Mouse (Mus musculus): ENCODE measurements around the gene Fgf22. TPM values are rescaled to one million over a fixed set of nuclear protein-coding genes. Genes with fewer than 3 reads are reported as not detected.
A peak's percentile ranks its signal among the peaks of the same experiment; 100 is the strongest.

The Fgf22 gene
- polyA plus RNA-seq, 1 experiment from 2014 or later = 0.48 TPM

DNA sequence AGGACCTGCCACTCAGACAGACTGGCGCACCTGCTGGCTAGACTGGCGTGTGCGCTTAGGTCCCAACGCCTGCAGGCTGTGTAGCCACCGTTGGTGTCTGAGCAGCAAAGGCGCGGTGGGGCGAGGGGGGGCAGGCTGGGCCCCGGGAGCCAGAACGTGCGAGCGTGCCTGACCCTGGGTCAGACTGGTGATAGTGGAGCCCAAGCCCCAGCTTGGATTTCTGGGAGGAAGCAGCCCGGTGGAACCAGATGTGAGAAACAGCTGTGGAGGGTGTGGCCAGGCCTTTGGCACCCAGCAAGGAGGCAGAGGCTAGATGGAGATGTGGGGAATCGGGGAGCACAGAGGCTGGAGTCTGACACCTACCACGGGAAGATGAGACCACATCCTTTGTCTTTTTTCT, 42.5 kb downstream of the Fgf22 start:
- H3K27me3 ChIP-seq = no peaks in the 10 kb centered on the region
- 56% methylated on average over 15 of the region's 15 CpGs for WGBS
- peaks cover 56% of the 10 kb centered on the region for H3K4me1 ChIP-seq
- H3K36me3 ChIP-seq = no peaks in the 10 kb centered on the region; the same call in 1 of the 2 replicates
- peak overlapping the region; percentile 18; the same call in 1 of the 2 replicates for H3K4me3 ChIP-seq
- no peak overlapping the region for H3K9ac ChIP-seq (replicated peaks)
- H3K4me2 ChIP-seq (replicated peaks) = peak overlapping the region; percentile 31
- ATAC-seq (ENCODE audit: low FRiP score, low read depth) = no peak
- no peaks in the 10 kb centered on the region for H3K9me3 ChIP-seq
- no peak overlapping the region; the same call in 1 of the 2 replicates for H3K27ac ChIP-seq (replicated peaks)

GRCm38 (mm10) chr10:79798289-79798928, 43.5 kb downstream of the Fgf22 start:
- 0 out of 2 replicates have a peak overlapping the region, but pooled peaks have one; percentile 30 for H3K27ac ChIP-seq (replicated peaks)

DNA sequence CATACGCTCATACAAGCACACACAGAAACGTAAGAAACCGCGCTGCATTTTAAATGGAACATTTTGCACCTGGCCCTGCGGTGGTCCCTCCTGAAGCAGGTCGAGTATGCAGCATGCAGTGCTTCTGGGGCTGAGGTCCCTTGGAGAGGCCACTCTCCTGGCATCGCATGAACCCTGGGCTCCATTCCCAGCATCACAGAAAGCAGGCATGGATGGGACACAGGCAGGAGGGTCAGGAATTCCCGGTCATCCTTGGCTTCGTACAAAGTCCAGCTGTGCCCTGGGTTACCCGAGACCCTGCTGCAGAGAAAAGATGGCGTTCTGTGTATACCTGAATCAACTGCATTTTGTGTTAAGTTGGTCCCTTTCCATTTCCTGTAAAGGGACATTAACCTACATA, 45.6 kb downstream of the Fgf22 start:
- WGBS = 89% methylated on average over 11 of the region's 11 CpGs
- no peak for ATAC-seq (ENCODE audit: low FRiP score, low read depth)
- H3K4me1 ChIP-seq = peaks cover 70% of the 10 kb centered on the region
- no peak overlapping the region for H3K4me3 ChIP-seq
- 0 out of 2 replicates have a peak overlapping the region, but pooled peaks have one; percentile 6 for H3K9ac ChIP-seq (replicated peaks)
- H3K27ac ChIP-seq (replicated peaks) = peak overlapping the region; percentile 96
- H3K9me3 ChIP-seq = no peaks in the 10 kb centered on the region
- H3K27me3 ChIP-seq = no peaks in the 10 kb centered on the region
- H3K36me3 ChIP-seq = no peaks in the 10 kb centered on the region; the same call in 1 of the 2 replicates
- H3K4me2 ChIP-seq (replicated peaks) = no peak overlapping the region

More at GRCm38 (mm10) chr10:79798289-79798928, 43.5 kb downstream of the Fgf22 start:
- H3K36me3 ChIP-seq = no peaks in the 10 kb centered on the region; the same call in 1 of the 2 replicates
- no peak overlapping the region for H3K9ac ChIP-seq (replicated peaks)
- H3K4me3 ChIP-seq = no peak overlapping the region
- H3K9me3 ChIP-seq = no peaks in the 10 kb centered on the region
- no peak overlapping the region for H3K4me2 ChIP-seq (replicated peaks)
- ATAC-seq (ENCODE audit: low FRiP score, low read depth) = no peak
- H3K4me1 ChIP-seq = peaks cover 62% of the 10 kb centered on the region
- WGBS = 87% methylated on average over 12 of the region's 12 CpGs
- H3K27me3 ChIP-seq = no peaks in the 10 kb centered on the region

- peak overlapping the region; percentile 19 for H3K4me2 ChIP-seq (replicated peaks)
- peaks cover 4% of the 10 kb centered on the region; the same call in 1 of the 2 replicates for H3K36me3 ChIP-seq
- H3K9me3 ChIP-seq = no peaks in the 10 kb centered on the region
- no peak for ATAC-seq (ENCODE audit: low FRiP score, low read depth)
- peaks cover 79% of the 10 kb centered on the region for H3K4me1 ChIP-seq
- peak overlapping the region; percentile 96 for H3K27ac ChIP-seq (replicated peaks)
- H3K27me3 ChIP-seq = no peaks in the 10 kb centered on the region
- H3K4me3 ChIP-seq = no peak overlapping the region
- peak overlapping the region; percentile 41; the same call in 1 of the 2 replicates for H3K9ac ChIP-seq (replicated peaks)
- 17% methylated on average over 3 of the region's 3 CpGs for WGBS
These were observed 47.0 kb downstream of the Fgf22 start for GRCm38 (mm10) chr10:79801837-79802236.

DNA sequence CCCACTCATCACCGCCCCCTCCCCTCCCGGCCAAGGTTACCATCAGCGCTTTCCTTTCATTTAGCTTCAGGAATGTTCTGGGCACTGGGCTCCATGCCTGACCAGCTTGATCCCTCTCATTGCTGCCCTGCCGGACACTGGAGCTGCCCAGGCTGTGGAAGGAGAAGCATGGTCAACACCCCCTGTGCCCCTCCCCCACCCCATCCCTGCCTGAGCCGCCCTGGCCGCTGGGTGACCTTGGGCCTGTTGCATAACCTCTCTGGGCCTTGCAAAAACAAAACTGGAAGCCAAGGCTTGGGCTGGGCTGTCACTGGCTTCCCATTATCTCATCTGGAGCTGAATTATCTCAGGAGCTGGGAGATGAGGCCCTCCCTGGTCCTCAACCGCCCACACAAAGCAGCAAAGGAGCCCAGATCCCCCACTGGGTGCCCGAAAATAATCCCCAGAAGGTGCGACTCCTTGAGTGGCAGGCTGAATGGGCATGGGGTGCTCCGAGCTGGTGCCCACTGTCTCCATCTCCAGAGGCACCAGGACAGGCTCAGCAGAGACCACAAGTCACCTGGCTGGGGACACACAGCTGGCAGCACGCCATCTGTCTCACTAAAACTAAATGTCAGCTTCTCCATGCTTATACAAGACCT, 47.6 kb downstream of the Fgf22 start:
- peaks cover 79% of the 10 kb centered on the region for H3K4me1 ChIP-seq
- no peak overlapping the region for H3K4me3 ChIP-seq
- no peak for ATAC-seq (ENCODE audit: low FRiP score, low read depth)
- H3K9ac ChIP-seq (replicated peaks) = peak overlapping the region; percentile 41; the same call in 1 of the 2 replicates
- 23% methylated on average over 11 of the region's 11 CpGs for WGBS
- no peaks in the 10 kb centered on the region for H3K9me3 ChIP-seq
- H3K36me3 ChIP-seq = peaks cover 10% of the 10 kb centered on the region
- peak overlapping the region; percentile 19 for H3K4me2 ChIP-seq (replicated peaks)
- no peaks in the 10 kb centered on the region for H3K27me3 ChIP-seq
- H3K27ac ChIP-seq (replicated peaks) = peak overlapping the region; percentile 96

GRCm38 (mm10) chr10:79803716-79804323, 48.9 kb downstream of the Fgf22 start:
- H3K9ac ChIP-seq (replicated peaks) = 0 out of 2 replicates have a peak overlapping the region, but pooled peaks have one; percentile 11
- H3K4me3 ChIP-seq = peak overlapping the region; percentile 30
- H3K27ac ChIP-seq (replicated peaks) = peak overlapping the region; percentile 96
- peak; percentile 95 for ATAC-seq (ENCODE audit: low FRiP score, low read depth)
- peaks cover 72% of the 10 kb centered on the region for H3K4me1 ChIP-seq
- H3K4me2 ChIP-seq (replicated peaks) = peak overlapping the region; percentile 63
- H3K9me3 ChIP-seq = no peaks in the 10 kb centered on the region
- 2% methylated on average over 29 of the region's 29 CpGs for WGBS
- H3K27me3 ChIP-seq = no peaks in the 10 kb centered on the region
- peaks cover 23% of the 10 kb centered on the region for H3K36me3 ChIP-seq

DNA sequence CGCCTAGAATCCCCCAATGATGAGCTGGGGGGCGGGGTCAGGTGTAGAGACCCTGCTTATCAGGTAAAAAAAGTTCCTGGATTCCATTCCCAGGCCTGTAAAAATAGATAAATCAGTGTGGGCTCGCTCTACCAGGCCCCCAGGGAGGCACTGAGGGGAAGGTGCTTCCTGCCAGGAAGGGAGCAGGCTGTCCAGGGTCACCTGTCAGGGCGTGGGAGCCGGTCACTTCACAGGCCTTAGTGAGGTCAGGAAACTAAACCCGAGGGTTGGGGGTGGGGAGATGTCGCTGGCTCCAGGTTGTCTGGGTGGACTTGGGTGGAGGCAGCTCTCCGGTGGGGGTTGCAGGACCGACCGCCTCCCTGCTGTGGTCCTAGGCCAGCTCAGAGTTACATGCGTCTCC, 50.8 kb downstream of the Fgf22 start:
- 75% methylated on average over 11 of the region's 11 CpGs for WGBS
- no peak for ATAC-seq (ENCODE audit: low FRiP score, low read depth)
- Histone ChIP-seq H3K9me3 (no peaks in the 10 kb centered on the region), H3K4me3 (no peak overlapping the region), H3K4me2 (replicated peaks) (no peak overlapping the region), H3K4me1 (peaks cover 68% of the 10 kb centered on the region), H3K9ac (replicated peaks) (no peak overlapping the region), H3K36me3 (peaks cover 40% of the 10 kb centered on the region), H3K27me3 (no peaks in the 10 kb centered on the region), H3K27ac (replicated peaks) (0 out of 2 replicates have a peak overlapping the region, but pooled peaks have one; percentile 96)

GRCm38 (mm10) chr10:79806331-79806730, 51.5 kb downstream of the Fgf22 start:
- Histone ChIP-seq H3K4me1 (peaks cover 64% of the 10 kb centered on the region), H3K27me3 (no peaks in the 10 kb centered on the region), H3K27ac (replicated peaks) (0 out of 2 replicates have a peak overlapping the region, but pooled peaks have one; percentile 75), H3K9me3 (no peaks in the 10 kb centered on the region), H3K9ac (replicated peaks) (no peak overlapping the region), H3K4me2 (replicated peaks) (no peak overlapping the region), H3K4me3 (no peak overlapping the region), H3K36me3 (peaks cover 47% of the 10 kb centered on the region)
- ATAC-seq (ENCODE audit: low FRiP score, low read depth) = no peak
- WGBS = 93% methylated on average over 9 of the region's 9 CpGs

DNA sequence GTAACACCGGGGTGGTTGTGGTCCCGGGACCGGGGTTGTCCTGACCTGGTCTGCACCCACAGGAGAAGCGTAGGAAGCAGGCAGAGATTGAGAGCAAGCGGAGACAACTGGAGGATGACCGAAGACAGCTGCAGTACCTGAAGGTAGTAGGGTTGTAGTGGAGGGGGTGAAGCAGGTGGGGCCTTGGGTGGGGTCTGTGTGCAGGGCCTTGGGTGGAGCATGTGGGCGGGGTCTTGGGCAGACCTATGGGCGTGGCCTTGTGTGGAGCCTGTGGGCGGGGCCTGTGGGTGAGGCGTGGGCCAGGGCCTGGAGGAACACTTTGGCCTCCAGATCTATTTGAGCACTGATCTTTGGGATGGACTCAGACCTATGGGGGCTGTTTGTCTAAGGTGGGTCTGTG, 52.1 kb downstream of the Fgf22 start:
- Histone ChIP-seq H3K36me3 (peaks cover 54% of the 10 kb centered on the region), H3K4me2 (replicated peaks) (no peak overlapping the region)
- 83% methylated on average over 10 of the region's 10 CpGs for WGBS

GRCm38 (mm10) chr10:79807826-79808225, 53.0 kb downstream of the Fgf22 start:
- H3K27me3 ChIP-seq = no peaks in the 10 kb centered on the region
- peak overlapping the region; percentile 75 for H3K27ac ChIP-seq (replicated peaks)
- H3K9ac ChIP-seq (replicated peaks) = peak overlapping the region; percentile 8; the same call in 1 of the 2 replicates
- ATAC-seq (ENCODE audit: low FRiP score, low read depth) = no peak
- H3K36me3 ChIP-seq = peaks cover 60% of the 10 kb centered on the region
- no peak overlapping the region for H3K4me2 ChIP-seq (replicated peaks)
- WGBS = 61% methylated on average over 11 of the region's 11 CpGs
- H3K4me1 ChIP-seq = peaks cover 49% of the 10 kb centered on the region
- no peaks in the 10 kb centered on the region for H3K9me3 ChIP-seq
- no peak overlapping the region for H3K4me3 ChIP-seq

More for the DNA sequence above, 52.1 kb downstream of the Fgf22 start:
- Histone ChIP-seq H3K4me3 (no peak overlapping the region), H3K9ac (replicated peaks) (no peak overlapping the region), H3K9me3 (no peaks in the 10 kb centered on the region), H3K27me3 (no peaks in the 10 kb centered on the region), H3K4me1 (peaks cover 57% of the 10 kb centered on the region), H3K27ac (replicated peaks) (peak overlapping the region; percentile 75)
- no peak for ATAC-seq (ENCODE audit: low FRiP score, low read depth)
